Mouse (Mus musculus) lung, postnatal 4 days (tissue): ENCODE measurements around the gene Bco2.

Experiments used
- DNase-seq, 2 experiments: peaks; one replicate each; pipeline ENCODE4 v3.0.0; 2021

Gene Bco2

GRCm38 (mm10) chr9:50502949-50503348 lies 52.0 kb downstream of the Bco2 start:
- DNase-seq, result no peak

- DNase-seq, result no peak
Measured at GRCm38 (mm10) chr9:50500974-50501501, 53.9 kb downstream of the Bco2 start.

GRCm38 (mm10) chr9:50500467-50500973 lies 54.5 kb downstream of the Bco2 start:
- no peak for DNase-seq

GRCm38 (mm10) chr9:50499781-50500180 lies 55.2 kb downstream of the Bco2 start:
- no peak for DNase-seq

GRCm38 (mm10) chr9:50498815-50499214 lies 56.2 kb downstream of the Bco2 start:
- no peak for DNase-seq

GRCm38 (mm10) chr9:50497536-50497935 lies 57.4 kb downstream of the Bco2 start:
- no peak for DNase-seq

GRCm38 (mm10) chr9:50497076-50497475 lies 57.9 kb downstream of the Bco2 start:
- DNase-seq, result no peak

- no peak for DNase-seq
Measured at GRCm38 (mm10) chr9:50496546-50496945, 58.4 kb downstream of the Bco2 start.

GRCm38 (mm10) chr9:50496151-50496505 lies 58.9 kb downstream of the Bco2 start:
- DNase-seq, result no peak

GRCm38 (mm10) chr9:50495405-50496150 lies 59.4 kb downstream of the Bco2 start:
- DNase-seq, result peak in 1 of 2 experiments; percentile 51

GRCm38 (mm10) chr9:50494311-50494710 lies 60.7 kb downstream of the Bco2 start, which contains the start of gene Plet1:
Gene Plet1, plus strand, starts transcription at chr9:50494525.
- DNase-seq, result no peak

- no peak for DNase-seq
Measured at GRCm38 (mm10) chr9:50493777-50494176, 61.2 kb downstream of the Bco2 start.

GRCm38 (mm10) chr9:50491531-50492045 lies 63.4 kb downstream of the Bco2 start:
- no peak for DNase-seq

- DNase-seq, result no peak
Measured at GRCm38 (mm10) chr9:50490836-50491235, 64.1 kb downstream of the Bco2 start.

- DNase-seq, result no peak
Measured at GRCm38 (mm10) chr9:50485521-50485920, 69.5 kb downstream of the Bco2 start.
